Mouse (Mus musculus): ENCODE measurements around the gene Pdxp. TPM values are rescaled to one million over a fixed set of nuclear protein-coding genes. Genes with fewer than 3 reads are reported as not detected.
A peak's percentile ranks its signal among the peaks of the same experiment; 100 is the strongest.

Gene Pdxp
- polyA plus RNA-seq, 1 experiment from 2014 or later: 101 TPM

GRCm38 (mm10) chr15:78957021-78957420, 43.3 kb downstream of the Pdxp start:
- Histone ChIP-seq H3K9ac (replicated peaks) (no peak overlapping the region), H3K4me1 (no peaks in the 10 kb centered on the region), H3K4me2 (replicated peaks) (no peak overlapping the region), H3K36me3 (peaks cover 51% of the 10 kb centered on the region), H3K4me3 (no peak overlapping the region), H3K27me3 (no peaks in the 10 kb centered on the region), H3K9me3 (no peaks in the 10 kb centered on the region), H3K27ac (replicated peaks) (no peak overlapping the region)
- WGBS: 83% methylated on average over 15 of the region's 15 CpGs
- no peak for ATAC-seq (replicated peaks)

- Histone ChIP-seq H3K27ac (replicated peaks) (no peak overlapping the region), H3K4me1 (no peaks in the 10 kb centered on the region), H3K27me3 (no peaks in the 10 kb centered on the region), H3K4me3 (no peak overlapping the region), H3K36me3 (peaks cover 54% of the 10 kb centered on the region), H3K9ac (replicated peaks) (no peak overlapping the region), H3K4me2 (replicated peaks) (no peak overlapping the region), H3K9me3 (no peaks in the 10 kb centered on the region)
- 94% methylated on average over 11 of the region's 11 CpGs for WGBS
- no peak for ATAC-seq (replicated peaks)
Measured at GRCm38 (mm10) chr15:78959537-78959936, 45.8 kb downstream of the Pdxp start.

- peaks cover 53% of the 10 kb centered on the region for H3K36me3 ChIP-seq
- WGBS: 78% methylated on average over 4 of the region's 4 CpGs
- no peak overlapping the region for H3K4me2 ChIP-seq (replicated peaks)
- no peaks in the 10 kb centered on the region for H3K9me3 ChIP-seq
- H3K4me3 ChIP-seq: no peak overlapping the region
- no peak overlapping the region for H3K9ac ChIP-seq (replicated peaks)
- ATAC-seq (replicated peaks): no peak
- no peaks in the 10 kb centered on the region for H3K4me1 ChIP-seq
- H3K27me3 ChIP-seq: no peaks in the 10 kb centered on the region
- no peak overlapping the region for H3K27ac ChIP-seq (replicated peaks)
Measured at GRCm38 (mm10) chr15:78960088-78960487, 46.4 kb downstream of the Pdxp start.

GRCm38 (mm10) chr15:78962885-78963284, 49.2 kb downstream of the Pdxp start:
- H3K27ac ChIP-seq (replicated peaks): no peak overlapping the region
- no peaks in the 10 kb centered on the region for H3K27me3 ChIP-seq
- H3K36me3 ChIP-seq: peaks cover 74% of the 10 kb centered on the region
- H3K9ac ChIP-seq (replicated peaks): no peak overlapping the region
- 0 out of 2 replicates have a peak, but pooled peaks have one; percentile 32 for ATAC-seq (replicated peaks)
- 27% methylated on average over 2 of the region's 2 CpGs for WGBS
- no peak overlapping the region for H3K4me2 ChIP-seq (replicated peaks)
- H3K4me3 ChIP-seq: no peak overlapping the region
- H3K4me1 ChIP-seq: no peaks in the 10 kb centered on the region
- no peaks in the 10 kb centered on the region for H3K9me3 ChIP-seq

Small RNA genes within 50 kb of the gene (microRNA-seq; reads per million reads assigned to microRNA genes)
- not detected for gene Mir6955

Other genes starting within 250 kb of the Pdxp start
- 6.2 and 6.8 TPM in 2 replicates for gene Elfn2, start 195.1 kb upstream of the Pdxp start, polyA plus RNA-seq (2015; fragmentation: Nextera tagmentation; extraction: Ambion mirVana)
- 77.9 and 85.9 TPM in 2 replicates for gene Mfng, start 140.4 kb upstream of the Pdxp start, polyA plus RNA-seq (2015; fragmentation: Nextera tagmentation; extraction: Ambion mirVana)
- 1.3 and 1.7 TPM in 2 replicates for gene Card10, start 110.9 kb upstream of the Pdxp start, polyA plus RNA-seq (2015; fragmentation: Nextera tagmentation; extraction: Ambion mirVana)
- gene Cdc42ep1, start 71.3 kb upstream of the Pdxp start, polyA plus RNA-seq (2015; fragmentation: Nextera tagmentation; extraction: Ambion mirVana): 7.6 and 9.0 TPM in 2 replicates
- gene Lgals2, start 58.4 kb upstream of the Pdxp start, polyA plus RNA-seq (2015; fragmentation: Nextera tagmentation; extraction: Ambion mirVana): not detected in 2 replicates
- 60.3 and 62.0 TPM in 2 replicates for gene Gga1, start 36.7 kb upstream of the Pdxp start, polyA plus RNA-seq (2015; fragmentation: Nextera tagmentation; extraction: Ambion mirVana)
- gene Gm49510, start 14.3 kb upstream of the Pdxp start, polyA plus RNA-seq (2015; fragmentation: Nextera tagmentation; extraction: Ambion mirVana): not detected in 2 replicates
- gene Sh3bp1, start 14.2 kb upstream of the Pdxp start, polyA plus RNA-seq (2015; fragmentation: Nextera tagmentation; extraction: Ambion mirVana): 3.6 and 5.9 TPM in 2 replicates
- 61.7 and 66.5 TPM in 2 replicates for gene Lgals1, start 12.8 kb downstream of the Pdxp start, polyA plus RNA-seq (2015; fragmentation: Nextera tagmentation; extraction: Ambion mirVana)
- 57.4 and 59.3 TPM in 2 replicates for gene Nol12, start 21.0 kb downstream of the Pdxp start, polyA plus RNA-seq (2015; fragmentation: Nextera tagmentation; extraction: Ambion mirVana)
- gene Triobp, start 33.8 kb downstream of the Pdxp start, polyA plus RNA-seq (2015; fragmentation: Nextera tagmentation; extraction: Ambion mirVana): 43.3 and 49.9 TPM in 2 replicates
- 470 and 489 TPM in 2 replicates for gene H1f0, start 114.5 kb downstream of the Pdxp start, polyA plus RNA-seq (2015; fragmentation: Nextera tagmentation; extraction: Ambion mirVana)
- not detected in 2 replicates for gene Galr3, start 128.0 kb downstream of the Pdxp start, polyA plus RNA-seq (2015; fragmentation: Nextera tagmentation; extraction: Ambion mirVana)
- 61.6 and 65.5 TPM in 2 replicates for gene Ankrd54, start 149.0 kb downstream of the Pdxp start, polyA plus RNA-seq (2015; fragmentation: Nextera tagmentation; extraction: Ambion mirVana)
- 192 and 195 TPM in 2 replicates for gene Eif3l, start 161.3 kb downstream of the Pdxp start, polyA plus RNA-seq (2015; fragmentation: Nextera tagmentation; extraction: Ambion mirVana)
- gene Micall1, start 195.0 kb downstream of the Pdxp start, polyA plus RNA-seq (2015; fragmentation: Nextera tagmentation; extraction: Ambion mirVana): 8.0 and 9.7 TPM in 2 replicates
- 293 and 308 TPM in 2 replicates for gene Polr2f, start 227.1 kb downstream of the Pdxp start, polyA plus RNA-seq (2015; fragmentation: Nextera tagmentation; extraction: Ambion mirVana)
- gene 1700088E04Rik, start 227.3 kb downstream of the Pdxp start, polyA plus RNA-seq (2015; fragmentation: Nextera tagmentation; extraction: Ambion mirVana): 11.9 and 16.8 TPM in 2 replicates